Mouse (Mus musculus) midbrain, embryonic 11.5 days (tissue): ENCODE results near the gene Vopp1. TPM values are rescaled to one million over a fixed set of nuclear protein-coding genes. Genes with fewer than 3 reads are reported as not detected.

Experiments
- ATAC-seq: fragments of 200-750 bp; cut with Nextera tagmentation; 2 replicates; pipeline ENCODE4 v1.8.0; 2017; ENCODE audit warnings: moderate TSS enrichment, moderate library complexity; ENCODE audit not compliant: low FRiP score
- DNase-seq: peaks from one replicate; pipeline ENCODE4 v3.0.0; 2015; ENCODE audit warnings: low spot score; ENCODE audit errors: missing footprints
- H3K27ac ChIP-seq: fragments of 300-500 bp; sonication (generic); 2 replicates; pipeline ENCODE4 v1.5.1; 2014; ENCODE audit warnings: low read depth, low read length
- H3K27me3 ChIP-seq: fragments of 300-500 bp; sonication (generic); 2 replicates; pipeline ENCODE4 v1.6.1; 2014; ENCODE audit warnings: mild to moderate bottlenecking, low read length, moderate library complexity, mixed read lengths; ENCODE audit not compliant: control insufficient read depth, insufficient read depth
- H3K36me3 ChIP-seq: fragments of 300-500 bp; sonication (generic); 2 replicates; pipeline ENCODE4 v1.6.1; 2014; ENCODE audit warnings: mild to moderate bottlenecking, low read length, moderate library complexity, mixed read lengths; ENCODE audit not compliant: control insufficient read depth, insufficient read depth
- H3K4me1 ChIP-seq: fragments of 300-500 bp; sonication (generic); 2 replicates; pipeline ENCODE4 v1.6.1; 2014; ENCODE audit warnings: low read length; ENCODE audit not compliant: control insufficient read depth, insufficient read depth
- H3K4me2 ChIP-seq: fragments of 300-500 bp; sonication (generic); 2 replicates; pipeline ENCODE4 v1.6.1; 2014; ENCODE audit warnings: mild to moderate bottlenecking, moderate library complexity
- H3K4me3 ChIP-seq: fragments of 300-500 bp; sonication (generic); 2 replicates; pipeline ENCODE4 v1.5.1; 2014; ENCODE audit warnings: low read depth, low read length
- H3K9ac ChIP-seq: fragments of 300-500 bp; sonication (generic); 2 replicates; pipeline ENCODE4 v1.6.1; 2014; ENCODE audit warnings: low read length
- H3K9me3 ChIP-seq: fragments of 300-500 bp; sonication (generic); 2 replicates; pipeline ENCODE4 v1.6.1; 2016; ENCODE audit warnings: low read length; ENCODE audit not compliant: control insufficient read depth
- WGBS: fragments of 180-500 bp; shearing (Covaris S2); extraction: QIAGEN DNeasy Blood & Tissue Kit; methylation state at CpG from one replicate; pipeline ENCODE4 v1.1.7; 2014; 5-methylcytosine and 5-hydroxymethylcytosine counted together
- polyA plus RNA-seq: library from polyadenylated mRNA; unstranded; fragments of >200 nt; fragmentation: Nextera tagmentation; extraction: Ambion mirVana; gene quantifications from 2 replicates; pipeline ENCODE4 v1.2.1, GENCODE M21; 2014

Vopp1 gene
- polyA plus RNA-seq, 1 experiment from 2014 or later: 71.1 TPM

- WGBS: 90% methylated on average over 4 of the region's 4 CpGs
- H3K4me2 ChIP-seq: no peak overlapping the region
- H3K4me3 ChIP-seq: no peak overlapping the region
- H3K4me1 ChIP-seq: no peaks in the 10 kb centered on the region
- H3K9me3 ChIP-seq: no peaks in the 10 kb centered on the region
- ATAC-seq (no peak), DNase-seq (no peak)
- no peaks in the 10 kb centered on the region for H3K27me3 ChIP-seq
- H3K36me3 ChIP-seq: no peaks in the 10 kb centered on the region
- H3K27ac ChIP-seq: no peak overlapping the region
- H3K9ac ChIP-seq: no peak overlapping the region
Observed at GRCm38 (mm10) chr6:57790542-57790941, 34.4 kb downstream of the Vopp1 start.

GRCm38 (mm10) chr6:57787376-57787775 is 37.6 kb downstream of the Vopp1 start:
- no peaks in the 10 kb centered on the region for H3K4me1 ChIP-seq
- WGBS: 95% methylated on average over 6 of the region's 6 CpGs
- H3K9me3 ChIP-seq: no peaks in the 10 kb centered on the region

GRCm38 (mm10) chr6:57784251-57784650 is 40.7 kb downstream of the Vopp1 start:
- H3K27me3 ChIP-seq: no peaks in the 10 kb centered on the region
- no peak overlapping the region for H3K27ac ChIP-seq
- no peak overlapping the region for H3K9ac ChIP-seq
- no peaks in the 10 kb centered on the region for H3K36me3 ChIP-seq
- WGBS: 92% methylated on average over 1 of the region's 1 CpGs
- H3K4me2 ChIP-seq: no peak overlapping the region
- DNase-seq (no peak), ATAC-seq (no peak)
- no peak overlapping the region for H3K4me3 ChIP-seq
- no peaks in the 10 kb centered on the region for H3K9me3 ChIP-seq
- no peaks in the 10 kb centered on the region for H3K4me1 ChIP-seq

More at GRCm38 (mm10) chr6:57787376-57787775, 37.6 kb downstream of the Vopp1 start:
- no peak for DNase-seq
- H3K27me3 ChIP-seq: no peaks in the 10 kb centered on the region
- no peak overlapping the region for H3K4me2 ChIP-seq
- no peak overlapping the region for H3K27ac ChIP-seq
- ATAC-seq: no peak
- H3K36me3 ChIP-seq: no peaks in the 10 kb centered on the region
- H3K4me3 ChIP-seq: no peak overlapping the region
- no peak overlapping the region for H3K9ac ChIP-seq

GRCm38 (mm10) chr6:57782658-57783057 is 42.3 kb downstream of the Vopp1 start:
- DNase-seq: no peak
- no peaks in the 10 kb centered on the region for H3K4me1 ChIP-seq
- H3K27me3 ChIP-seq: no peaks in the 10 kb centered on the region
- ATAC-seq: no peak
- 96% methylated on average over 1 of the region's 1 CpGs for WGBS
- no peak overlapping the region for H3K4me3 ChIP-seq
- H3K9ac ChIP-seq: no peak overlapping the region
- no peaks in the 10 kb centered on the region for H3K36me3 ChIP-seq
- H3K27ac ChIP-seq: no peak overlapping the region
- no peaks in the 10 kb centered on the region for H3K9me3 ChIP-seq
- H3K4me2 ChIP-seq: no peak overlapping the region

GRCm38 (mm10) chr6:57780359-57780758 is 44.6 kb downstream of the Vopp1 start:
- Histone ChIP-seq H3K9ac (no peak overlapping the region), H3K27ac (no peak overlapping the region), H3K4me1 (no peaks in the 10 kb centered on the region), H3K4me2 (no peak overlapping the region), H3K36me3 (no peaks in the 10 kb centered on the region), H3K4me3 (no peak overlapping the region), H3K9me3 (no peaks in the 10 kb centered on the region), H3K27me3 (no peaks in the 10 kb centered on the region)
- ATAC-seq: no peak
- 93% methylated on average over 3 of the region's 3 CpGs for WGBS
- no peak for DNase-seq

- no peaks in the 10 kb centered on the region for H3K4me1 ChIP-seq
- ATAC-seq (no peak), DNase-seq (no peak)
- no peak overlapping the region for H3K4me3 ChIP-seq
- peaks cover 7% of the 10 kb centered on the region for H3K36me3 ChIP-seq
- no peaks in the 10 kb centered on the region for H3K9me3 ChIP-seq
- 96% methylated on average over 1 of the region's 1 CpGs for WGBS
- H3K27me3 ChIP-seq: no peaks in the 10 kb centered on the region
- no peak overlapping the region for H3K27ac ChIP-seq
- H3K9ac ChIP-seq: no peak overlapping the region
- H3K4me2 ChIP-seq: no peak overlapping the region
Observed at GRCm38 (mm10) chr6:57773792-57774191, 51.2 kb downstream of the Vopp1 start.

- no peak overlapping the region for H3K27ac ChIP-seq
- H3K9ac ChIP-seq: no peak overlapping the region
- peaks cover 7% of the 10 kb centered on the region for H3K36me3 ChIP-seq
- ATAC-seq (no peak), DNase-seq (peak; percentile 19)
- WGBS: 93% methylated on average over 1 of the region's 1 CpGs
- H3K4me3 ChIP-seq: no peak overlapping the region
- H3K9me3 ChIP-seq: no peaks in the 10 kb centered on the region
- no peaks in the 10 kb centered on the region for H3K27me3 ChIP-seq
- no peak overlapping the region for H3K4me2 ChIP-seq
- H3K4me1 ChIP-seq: no peaks in the 10 kb centered on the region
Observed at GRCm38 (mm10) chr6:57770467-57771190, 54.3 kb downstream of the Vopp1 start.

- ATAC-seq: no peak
- 93% methylated on average over 7 of the region's 7 CpGs for WGBS
Observed at GRCm38 (mm10) chr6:57768948-57769525, 55.9 kb downstream of the Vopp1 start.

GRCm38 (mm10) chr6:57767112-57767868 is 57.7 kb downstream of the Vopp1 start:
- no peak overlapping the region for H3K4me2 ChIP-seq
- no peaks in the 10 kb centered on the region for H3K4me1 ChIP-seq
- H3K9ac ChIP-seq: no peak overlapping the region
- no peak overlapping the region for H3K4me3 ChIP-seq
- peaks cover 2% of the 10 kb centered on the region; the same call in 1 of the 2 replicates for H3K36me3 ChIP-seq
- ATAC-seq (no peak), DNase-seq (peak; percentile 49)
- WGBS: 74% methylated on average over 8 of the region's 8 CpGs
- no peak overlapping the region for H3K27ac ChIP-seq
- H3K9me3 ChIP-seq: no peaks in the 10 kb centered on the region
- no peaks in the 10 kb centered on the region for H3K27me3 ChIP-seq

More at GRCm38 (mm10) chr6:57768948-57769525, 55.9 kb downstream of the Vopp1 start:
- H3K27me3 ChIP-seq: no peaks in the 10 kb centered on the region
- H3K4me3 ChIP-seq: no peak overlapping the region
- DNase-seq: peak; percentile 12
- H3K9me3 ChIP-seq: no peaks in the 10 kb centered on the region
- no peak overlapping the region for H3K4me2 ChIP-seq
- H3K36me3 ChIP-seq: peaks cover 2% of the 10 kb centered on the region
- no peaks in the 10 kb centered on the region for H3K4me1 ChIP-seq
- H3K27ac ChIP-seq: no peak overlapping the region
- no peak overlapping the region for H3K9ac ChIP-seq
